Mouse (Mus musculus): ENCODE measurements at regions not wholly inside any gene's neighbourhood (a gene's known extent, or its start where the extent isn't known, plus 50 kb on each side); places are given as distances from the start of the nearest gene placed in this dataset.
A peak's percentile ranks its signal among the peaks of the same experiment; 100 is the strongest.

- ATAC-seq (ENCODE audit: low FRiP score) (no peak), DNase-seq (ENCODE audit: low spot score) (no peak)
- no peaks in the 10 kb centered on the region for H3K27me3 ChIP-seq (ENCODE audit: control insufficient read depth, insufficient read depth, low read length)
- H3K9ac ChIP-seq: no peak overlapping the region
- WGBS: 86% methylated on average over 4 of the region's 4 CpGs
- no peaks in the 10 kb centered on the region for H3K9me3 ChIP-seq (ENCODE audit: control insufficient read depth, low read length)
- no peaks in the 10 kb centered on the region for H3K4me1 ChIP-seq (replicated peaks; ENCODE audit: control insufficient read depth, insufficient read depth, low read length)
- H3K4me3 ChIP-seq (replicated peaks; ENCODE audit: low read length): no peak overlapping the region
- H3K4me2 ChIP-seq (replicated peaks): no peak overlapping the region
- H3K27ac ChIP-seq: no peak overlapping the region
- H3K36me3 ChIP-seq (replicated peaks; ENCODE audit: control insufficient read depth, insufficient read depth): no peaks in the 10 kb centered on the region
These were observed 581.4 kb downstream of the Epha4 start for GRCm38 (mm10) chr1:76933460-76933859.

- DNase-seq (ENCODE audit: low spot score) (peak; percentile 55), ATAC-seq (ENCODE audit: low FRiP score) (peak; percentile 69; the same call in 1 of the 2 replicates)
- no peak overlapping the region for H3K9ac ChIP-seq
- H3K4me3 ChIP-seq (replicated peaks; ENCODE audit: low read length): no peak overlapping the region
- no peaks in the 10 kb centered on the region for H3K36me3 ChIP-seq (replicated peaks; ENCODE audit: control insufficient read depth, insufficient read depth)
- no peak overlapping the region for H3K4me2 ChIP-seq (replicated peaks)
- no peaks in the 10 kb centered on the region for H3K9me3 ChIP-seq (ENCODE audit: control insufficient read depth, low read length)
- WGBS: 59% methylated on average over 3 of the region's 3 CpGs
- no peak overlapping the region for H3K27ac ChIP-seq
- no peaks in the 10 kb centered on the region for H3K27me3 ChIP-seq (ENCODE audit: control insufficient read depth, insufficient read depth, low read length)
- no peaks in the 10 kb centered on the region for H3K4me1 ChIP-seq (replicated peaks; ENCODE audit: control insufficient read depth, insufficient read depth, low read length)
These were observed 572.2 kb downstream of the Epha4 start for GRCm38 (mm10) chr1:76942730-76943129.

DNA sequence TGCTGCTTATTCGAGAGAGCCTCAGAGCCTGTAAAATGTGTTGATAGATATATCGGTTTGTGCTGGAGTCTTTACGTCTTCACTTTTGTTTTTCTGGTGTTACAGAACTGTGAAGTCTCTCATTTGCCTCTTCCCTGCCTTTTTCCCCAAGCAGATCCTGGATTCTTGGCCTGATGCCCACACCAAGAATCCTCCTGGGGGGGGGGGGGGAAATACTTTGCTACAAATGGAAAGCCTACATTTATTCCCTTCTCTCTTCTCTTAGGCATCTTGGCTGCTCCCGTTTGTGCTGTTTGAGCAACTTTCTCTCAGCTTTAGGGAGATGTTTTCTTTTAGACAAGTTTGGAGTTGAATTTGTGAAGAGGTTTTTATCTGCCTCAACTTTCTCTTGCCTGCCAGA, 570.8 kb downstream of the Epha4 start:
- Histone ChIP-seq H3K4me1 (replicated peaks; ENCODE audit: control insufficient read depth, insufficient read depth, low read length) (no peaks in the 10 kb centered on the region), H3K9ac (no peak overlapping the region), H3K36me3 (replicated peaks; ENCODE audit: control insufficient read depth, insufficient read depth) (no peaks in the 10 kb centered on the region), H3K4me2 (replicated peaks) (no peak overlapping the region), H3K27ac (no peak overlapping the region), H3K4me3 (replicated peaks; ENCODE audit: low read length) (no peak overlapping the region), H3K9me3 (ENCODE audit: control insufficient read depth, low read length) (no peaks in the 10 kb centered on the region), H3K27me3 (ENCODE audit: control insufficient read depth, insufficient read depth, low read length) (no peaks in the 10 kb centered on the region)
- ATAC-seq (ENCODE audit: low FRiP score) (no peak), DNase-seq (ENCODE audit: low spot score) (no peak)
- WGBS: 89% methylated on average over 4 of the region's 4 CpGs

GRCm38 (mm10) chr1:76955031-76955430, 559.9 kb downstream of the Epha4 start:
- no peak for DNase-seq (ENCODE audit: low spot score)
- no peak overlapping the region for H3K4me3 ChIP-seq (replicated peaks; ENCODE audit: low read length)
- no peak overlapping the region for H3K4me2 ChIP-seq (replicated peaks)
- H3K9ac ChIP-seq: no peak overlapping the region
- no peaks in the 10 kb centered on the region for H3K36me3 ChIP-seq (replicated peaks; ENCODE audit: control insufficient read depth, insufficient read depth)
- no peaks in the 10 kb centered on the region for H3K27me3 ChIP-seq (ENCODE audit: control insufficient read depth, insufficient read depth, low read length)
- H3K9me3 ChIP-seq (ENCODE audit: control insufficient read depth, low read length): no peaks in the 10 kb centered on the region
- ATAC-seq (ENCODE audit: low FRiP score): no peak
- no peaks in the 10 kb centered on the region for H3K4me1 ChIP-seq (replicated peaks; ENCODE audit: control insufficient read depth, insufficient read depth, low read length)
- no peak overlapping the region for H3K27ac ChIP-seq

- DNase-seq (ENCODE audit: low spot score) (no peak), ATAC-seq (ENCODE audit: low FRiP score) (no peak)
- Histone ChIP-seq H3K27ac (no peak overlapping the region), H3K36me3 (replicated peaks; ENCODE audit: control insufficient read depth, insufficient read depth) (no peaks in the 10 kb centered on the region), H3K9ac (no peak overlapping the region), H3K4me3 (replicated peaks; ENCODE audit: low read length) (no peak overlapping the region), H3K9me3 (ENCODE audit: control insufficient read depth, low read length) (no peaks in the 10 kb centered on the region), H3K4me2 (replicated peaks) (no peak overlapping the region), H3K4me1 (replicated peaks; ENCODE audit: control insufficient read depth, insufficient read depth, low read length) (no peaks in the 10 kb centered on the region), H3K27me3 (ENCODE audit: control insufficient read depth, insufficient read depth, low read length) (no peaks in the 10 kb centered on the region)
- WGBS: 78% methylated on average over 5 of the region's 5 CpGs
These were observed 557.5 kb downstream of the Epha4 start for GRCm38 (mm10) chr1:76957411-76957810.

GRCm38 (mm10) chr1:76958706-76959105, 556.2 kb downstream of the Epha4 start:
- ATAC-seq (ENCODE audit: low FRiP score) (no peak), DNase-seq (ENCODE audit: low spot score) (no peak)
- Histone ChIP-seq H3K36me3 (replicated peaks; ENCODE audit: control insufficient read depth, insufficient read depth) (no peaks in the 10 kb centered on the region), H3K4me1 (replicated peaks; ENCODE audit: control insufficient read depth, insufficient read depth, low read length) (no peaks in the 10 kb centered on the region), H3K27ac (no peak overlapping the region), H3K4me2 (replicated peaks) (no peak overlapping the region), H3K9ac (no peak overlapping the region), H3K27me3 (ENCODE audit: control insufficient read depth, insufficient read depth, low read length) (no peaks in the 10 kb centered on the region), H3K9me3 (ENCODE audit: control insufficient read depth, low read length) (no peaks in the 10 kb centered on the region), H3K4me3 (replicated peaks; ENCODE audit: low read length) (no peak overlapping the region)
- WGBS: 79% methylated on average over 4 of the region's 4 CpGs

GRCm38 (mm10) chr1:76972454-76972853, 542.4 kb downstream of the Epha4 start:
- no peak for ATAC-seq (ENCODE audit: low FRiP score)
- Histone ChIP-seq H3K9me3 (ENCODE audit: control insufficient read depth, low read length) (no peaks in the 10 kb centered on the region), H3K4me1 (replicated peaks; ENCODE audit: control insufficient read depth, insufficient read depth, low read length) (no peaks in the 10 kb centered on the region), H3K27me3 (ENCODE audit: control insufficient read depth, insufficient read depth, low read length) (no peaks in the 10 kb centered on the region), H3K4me2 (replicated peaks) (no peak overlapping the region), H3K4me3 (replicated peaks; ENCODE audit: low read length) (no peak overlapping the region), H3K36me3 (replicated peaks; ENCODE audit: control insufficient read depth, insufficient read depth) (no peaks in the 10 kb centered on the region), H3K27ac (no peak overlapping the region), H3K9ac (no peak overlapping the region)
- 68% methylated on average over 4 of the region's 4 CpGs for WGBS
- DNase-seq (ENCODE audit: low spot score): no peak

DNA sequence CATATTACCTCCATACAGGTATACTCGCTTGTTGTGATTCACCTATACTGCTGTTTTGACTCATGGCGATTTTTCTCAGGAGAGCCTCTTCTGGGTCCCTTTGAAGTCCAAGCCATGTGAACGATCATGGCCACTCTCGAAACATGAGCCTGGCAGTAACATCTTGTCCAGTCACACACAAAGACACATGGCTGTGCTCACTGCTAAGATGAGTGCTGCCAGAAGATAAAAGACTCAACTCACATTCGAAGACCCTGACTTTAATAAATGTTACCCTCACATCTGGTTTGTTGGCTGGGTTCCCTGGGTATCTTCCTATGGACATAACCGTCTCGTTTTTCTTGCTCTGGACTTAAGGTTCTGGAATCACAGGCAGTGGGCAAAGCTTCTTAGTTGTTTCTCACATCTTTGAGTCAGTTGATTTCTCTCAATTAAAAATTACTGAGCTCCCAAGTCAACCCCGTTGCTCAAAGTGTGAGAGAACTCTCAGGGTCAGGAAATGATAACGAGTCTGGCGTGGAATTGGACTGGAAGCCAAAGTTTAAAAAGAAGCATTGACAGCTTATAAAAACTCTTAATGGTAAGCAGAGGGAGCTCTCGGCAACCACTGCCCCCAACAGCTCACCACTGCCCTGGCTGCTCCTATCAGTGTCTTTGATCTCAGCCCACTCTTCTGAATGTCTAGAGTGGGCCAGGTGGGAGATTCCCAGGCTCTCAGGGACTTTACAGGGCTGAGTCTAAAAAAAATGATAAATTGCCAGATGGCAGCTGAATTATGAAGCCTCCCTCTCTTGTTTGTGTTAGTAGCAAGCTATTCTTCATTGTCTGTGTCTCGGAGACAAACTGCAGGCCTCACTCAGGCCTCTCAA, 539.6 kb downstream of the Epha4 start:
- H3K4me1 ChIP-seq (replicated peaks; ENCODE audit: control insufficient read depth, insufficient read depth, low read length): no peaks in the 10 kb centered on the region
- H3K36me3 ChIP-seq (replicated peaks; ENCODE audit: control insufficient read depth, insufficient read depth): no peaks in the 10 kb centered on the region
- H3K27me3 ChIP-seq (ENCODE audit: control insufficient read depth, insufficient read depth, low read length): no peaks in the 10 kb centered on the region
- 73% methylated on average over 12 of the region's 12 CpGs for WGBS
- H3K9me3 ChIP-seq (ENCODE audit: control insufficient read depth, low read length): no peaks in the 10 kb centered on the region
- no peak overlapping the region for H3K9ac ChIP-seq
- H3K4me3 ChIP-seq (replicated peaks; ENCODE audit: low read length): no peak overlapping the region
- no peak overlapping the region for H3K27ac ChIP-seq
- H3K4me2 ChIP-seq (replicated peaks): no peak overlapping the region
- ATAC-seq (ENCODE audit: low FRiP score) (no peak), DNase-seq (ENCODE audit: low spot score) (no peak)

DNA sequence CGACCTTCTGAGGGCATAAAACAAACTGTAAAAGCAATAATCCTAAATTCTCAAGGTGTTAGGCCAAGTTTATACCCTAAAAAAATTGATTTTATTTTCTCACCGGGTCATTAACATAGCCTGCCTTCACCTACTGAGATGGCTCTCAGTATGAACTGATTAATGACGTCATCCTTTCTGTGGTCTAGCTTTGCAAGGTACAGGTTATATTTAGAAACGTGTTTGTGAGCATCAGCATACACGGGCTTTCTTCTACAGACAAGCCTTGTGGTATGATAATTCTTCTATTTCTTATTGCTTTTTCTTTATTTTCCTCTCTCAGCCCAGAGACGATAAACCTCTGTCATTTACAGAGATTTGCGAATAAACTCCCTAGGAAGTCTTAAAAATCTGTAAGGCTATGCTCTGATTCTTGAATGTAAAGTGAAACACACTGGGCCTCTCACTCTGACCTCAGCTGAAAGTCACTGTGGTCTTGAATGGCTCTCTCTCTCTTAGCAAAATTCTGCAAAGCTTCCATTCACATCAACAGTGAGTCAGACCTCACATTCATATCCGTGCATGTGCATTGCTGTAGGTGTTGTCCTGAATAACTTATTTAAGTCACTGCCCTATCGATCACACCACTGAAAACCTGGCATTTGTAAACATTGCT, 534.3 kb downstream of the Epha4 start:
- 82% methylated on average over 9 of the region's 9 CpGs for whole genome bisulfite sequencing
- no peak for DNase-seq (ENCODE audit: low spot score)
- Histone ChIP-seq H3K4me3 (replicated peaks; ENCODE audit: low read length) (no peak overlapping the region), H3K4me2 (replicated peaks) (no peak overlapping the region), H3K9ac (no peak overlapping the region), H3K27ac (no peak overlapping the region), H3K4me1 (replicated peaks; ENCODE audit: control insufficient read depth, insufficient read depth, low read length) (no peaks in the 10 kb centered on the region), H3K9me3 (ENCODE audit: control insufficient read depth, low read length) (no peaks in the 10 kb centered on the region), H3K36me3 (replicated peaks; ENCODE audit: control insufficient read depth, insufficient read depth) (no peaks in the 10 kb centered on the region), H3K27me3 (ENCODE audit: control insufficient read depth, insufficient read depth, low read length) (no peaks in the 10 kb centered on the region)
- ATAC-seq (ENCODE audit: low FRiP score): no peak
